Mouse (Mus musculus): Measurements from ENCODE around the gene Neb. TPM values are rescaled to one million over a fixed set of nuclear protein-coding genes. Genes with fewer than 3 reads are reported as not detected.

The Neb gene
- polyA plus RNA-seq, 1 experiment from 2014 or later = 0.06 TPM

GRCm38 (mm10) chr2:52320175-52320574, 58.1 kb downstream of the Neb start:
- no peaks in the 10 kb centered on the region for H3K9me3 ChIP-seq (replicated peaks)
- no peak for DNase-seq (ENCODE audit: low spot score)
- H3K27ac ChIP-seq (replicated peaks) = no peak overlapping the region
- no peaks in the 10 kb centered on the region for H3K27me3 ChIP-seq (ENCODE audit: low read depth, poor library complexity, severe bottlenecking)
- 96% methylated on average over 2 of the region's 2 CpGs for WGBS
- no peaks in the 10 kb centered on the region for H3K4me1 ChIP-seq
- H3K4me3 ChIP-seq = no peak overlapping the region
- H3K36me3 ChIP-seq = no peaks in the 10 kb centered on the region

DNA sequence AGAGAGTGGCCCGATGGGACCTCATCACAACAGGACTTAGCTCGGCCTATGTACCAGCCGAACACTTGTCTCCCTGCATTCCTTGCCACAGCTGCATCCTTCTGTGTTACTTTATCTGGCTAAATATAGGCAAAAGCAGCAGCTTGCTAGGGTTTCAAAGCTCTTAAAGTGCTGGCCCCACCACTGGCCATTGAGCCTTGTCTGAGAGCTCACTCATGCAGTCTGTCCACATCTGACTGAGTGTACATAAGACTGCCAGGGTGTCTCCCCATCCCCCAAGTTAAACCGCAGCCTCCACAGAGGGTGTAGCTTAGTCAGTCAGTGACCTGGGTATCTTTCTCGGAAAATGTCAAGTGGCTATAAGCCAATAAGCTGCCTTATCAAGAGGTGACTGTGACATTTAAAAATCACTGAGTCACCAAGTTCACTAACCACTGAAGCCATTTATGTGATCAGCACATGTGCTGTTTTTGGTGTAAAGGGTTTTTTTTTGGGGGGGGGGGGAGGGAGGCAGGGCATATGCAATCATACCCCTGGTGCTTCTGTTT, 59.2 kb downstream of the Neb start:
- DNase-seq (ENCODE audit: low spot score) = no peak
- 80% methylated on average over 5 of the region's 5 CpGs for WGBS

GRCm38 (mm10) chr2:52317471-52317870, 60.8 kb downstream of the Neb start:
- Histone ChIP-seq H3K27me3 (ENCODE audit: low read depth, poor library complexity, severe bottlenecking) (no peaks in the 10 kb centered on the region), H3K9me3 (replicated peaks) (no peaks in the 10 kb centered on the region), H3K4me1 (no peaks in the 10 kb centered on the region), H3K4me3 (no peak overlapping the region), H3K27ac (replicated peaks) (no peak overlapping the region), H3K36me3 (no peaks in the 10 kb centered on the region)
- DNase-seq (ENCODE audit: low spot score) = no peak
- WGBS = 84% methylated on average over 4 of the region's 4 CpGs

More for the DNA sequence above, 59.2 kb downstream of the Neb start:
- Histone ChIP-seq H3K27ac (replicated peaks) (no peak overlapping the region), H3K4me3 (no peak overlapping the region), H3K9me3 (replicated peaks) (no peaks in the 10 kb centered on the region), H3K27me3 (ENCODE audit: low read depth, poor library complexity, severe bottlenecking) (no peaks in the 10 kb centered on the region), H3K36me3 (no peaks in the 10 kb centered on the region), H3K4me1 (no peaks in the 10 kb centered on the region)

DNA sequence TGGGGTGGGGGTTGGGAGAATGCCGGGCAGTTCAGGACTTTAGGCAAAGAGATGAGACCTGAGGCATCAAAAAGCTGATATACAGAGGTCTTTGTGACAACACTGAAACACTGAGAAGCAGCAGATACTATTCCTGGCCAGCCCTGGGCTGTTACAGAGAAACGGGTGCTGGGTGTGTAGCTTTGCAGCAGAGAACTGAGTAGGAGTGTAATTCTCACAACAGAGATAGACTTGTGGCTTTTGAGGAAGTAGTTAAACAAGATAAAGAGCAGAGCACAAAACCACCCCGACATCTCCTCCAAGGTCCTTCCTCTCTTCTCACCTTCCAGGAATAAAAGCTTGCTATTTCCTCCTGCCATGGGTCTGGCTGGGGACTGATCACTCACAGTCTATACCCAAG, 62.5 kb downstream of the Neb start:
- 77% methylated on average over 3 of the region's 3 CpGs for WGBS
- no peaks in the 10 kb centered on the region for H3K9me3 ChIP-seq (replicated peaks)
- no peaks in the 10 kb centered on the region for H3K36me3 ChIP-seq
- H3K27me3 ChIP-seq (ENCODE audit: low read depth, poor library complexity, severe bottlenecking) = no peaks in the 10 kb centered on the region
- no peak overlapping the region for H3K27ac ChIP-seq (replicated peaks)
- H3K4me1 ChIP-seq = no peaks in the 10 kb centered on the region
- no peak for DNase-seq (ENCODE audit: low spot score)
- H3K4me3 ChIP-seq = no peak overlapping the region

DNA sequence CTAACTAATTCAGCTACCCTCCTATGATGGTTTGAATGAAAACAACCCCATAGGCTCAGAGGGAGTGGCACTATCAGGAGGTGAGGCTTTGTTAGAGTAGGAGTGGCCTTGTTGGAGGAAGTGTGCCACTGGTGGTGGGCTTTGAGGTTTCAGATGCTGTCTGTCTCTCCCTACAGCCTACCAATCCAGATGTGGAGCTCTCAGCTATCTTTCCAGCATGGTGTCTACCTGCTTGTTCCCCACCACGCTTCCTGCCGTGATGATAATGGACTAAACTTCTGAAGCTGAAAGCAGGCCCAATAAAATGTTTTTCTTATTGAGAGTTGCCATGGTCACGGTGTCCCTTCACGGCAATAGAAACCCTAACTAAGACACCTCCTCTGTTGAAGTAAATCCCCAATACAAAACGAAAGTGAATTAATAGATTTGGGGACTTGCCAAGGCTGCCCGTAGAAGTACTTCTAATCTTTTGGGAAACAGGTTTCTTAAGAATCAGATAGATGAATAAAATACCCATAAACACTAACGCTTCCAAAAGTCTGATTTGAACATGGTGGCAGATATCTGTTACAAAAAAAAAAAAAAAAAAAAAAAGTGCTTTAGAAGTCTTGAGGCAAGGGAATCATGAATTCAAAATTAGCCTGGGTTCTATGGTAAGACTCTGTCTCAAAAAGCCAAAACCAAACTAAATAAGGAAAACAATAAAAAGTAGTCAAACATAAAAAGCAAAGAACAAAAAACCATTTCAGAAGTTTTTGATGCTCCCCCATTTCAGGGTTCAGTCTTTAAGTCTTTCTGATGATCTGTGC, 63.1 kb downstream of the Neb start:
- no peaks in the 10 kb centered on the region for H3K9me3 ChIP-seq (replicated peaks)
- no peaks in the 10 kb centered on the region for H3K27me3 ChIP-seq (ENCODE audit: low read depth, poor library complexity, severe bottlenecking)
- no peak overlapping the region for H3K4me3 ChIP-seq
- H3K27ac ChIP-seq (replicated peaks) = no peak overlapping the region
- no peaks in the 10 kb centered on the region for H3K4me1 ChIP-seq
- WGBS = 88% methylated on average over 7 of the region's 7 CpGs
- DNase-seq (ENCODE audit: low spot score) = no peak
- no peaks in the 10 kb centered on the region for H3K36me3 ChIP-seq

- WGBS = 84% methylated on average over 4 of the region's 4 CpGs
Measured at GRCm38 (mm10) chr2:52310757-52311156, 67.5 kb downstream of the Neb start.

DNA sequence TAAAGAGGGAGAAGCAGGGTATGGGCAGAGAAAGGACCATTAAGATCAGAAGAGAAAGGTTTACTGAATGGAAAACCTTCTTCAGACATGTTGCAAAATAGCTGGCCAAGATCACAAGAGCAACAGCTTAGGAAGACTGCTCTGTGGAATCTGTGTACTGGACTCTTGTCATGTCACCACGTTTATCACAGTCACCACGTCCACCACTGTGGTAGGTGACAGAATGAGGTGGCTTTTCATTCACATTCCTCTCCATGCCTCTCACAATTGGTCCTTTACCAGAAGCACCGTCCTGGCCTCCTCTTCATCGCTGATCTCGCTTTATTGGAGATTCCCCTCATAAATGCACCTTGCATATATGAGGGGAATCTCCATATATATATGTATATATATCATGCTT, 71.6 kb downstream of the Neb start:
- no peak overlapping the region for H3K27ac ChIP-seq (replicated peaks)
- no peaks in the 10 kb centered on the region for H3K9me3 ChIP-seq (replicated peaks)
- no peaks in the 10 kb centered on the region for H3K27me3 ChIP-seq (ENCODE audit: low read depth, poor library complexity, severe bottlenecking)
- 87% methylated on average over 5 of the region's 5 CpGs for WGBS
- H3K4me1 ChIP-seq = no peaks in the 10 kb centered on the region
- H3K4me3 ChIP-seq = no peak overlapping the region
- no peaks in the 10 kb centered on the region for H3K36me3 ChIP-seq
- DNase-seq (ENCODE audit: low spot score) = no peak

More at GRCm38 (mm10) chr2:52310757-52311156, 67.5 kb downstream of the Neb start:
- Histone ChIP-seq H3K27ac (replicated peaks) (no peak overlapping the region), H3K4me3 (no peak overlapping the region), H3K27me3 (ENCODE audit: low read depth, poor library complexity, severe bottlenecking) (no peaks in the 10 kb centered on the region), H3K36me3 (no peaks in the 10 kb centered on the region), H3K4me1 (no peaks in the 10 kb centered on the region), H3K9me3 (replicated peaks) (no peaks in the 10 kb centered on the region)
- no peak for DNase-seq (ENCODE audit: low spot score)

DNA sequence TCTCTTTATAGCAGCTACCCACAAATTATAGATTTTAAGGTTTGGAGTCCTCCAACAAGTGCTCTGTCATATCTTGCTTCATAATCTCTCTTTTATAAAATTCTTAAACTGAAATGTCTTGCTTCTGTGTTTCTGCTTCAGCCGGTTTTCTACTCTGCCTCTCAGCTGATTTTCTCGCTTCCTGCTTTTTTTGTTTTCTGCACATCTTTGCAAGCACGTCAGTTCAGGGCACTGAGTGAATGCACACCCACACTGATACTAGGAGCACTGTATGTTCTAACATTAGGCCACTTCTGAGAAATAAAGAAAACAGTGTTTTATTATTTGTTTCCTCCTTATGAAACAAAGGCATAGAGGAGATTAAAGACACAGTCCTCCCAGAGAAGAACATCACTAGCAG, 73.7 kb downstream of the Neb start:
- no peak for DNase-seq (ENCODE audit: low spot score)
- Histone ChIP-seq H3K9me3 (replicated peaks) (no peaks in the 10 kb centered on the region), H3K27ac (replicated peaks) (no peak overlapping the region), H3K4me1 (no peaks in the 10 kb centered on the region), H3K4me3 (no peak overlapping the region), H3K36me3 (no peaks in the 10 kb centered on the region), H3K27me3 (ENCODE audit: low read depth, poor library complexity, severe bottlenecking) (no peaks in the 10 kb centered on the region)
- 84% methylated on average over 3 of the region's 3 CpGs for WGBS

DNA sequence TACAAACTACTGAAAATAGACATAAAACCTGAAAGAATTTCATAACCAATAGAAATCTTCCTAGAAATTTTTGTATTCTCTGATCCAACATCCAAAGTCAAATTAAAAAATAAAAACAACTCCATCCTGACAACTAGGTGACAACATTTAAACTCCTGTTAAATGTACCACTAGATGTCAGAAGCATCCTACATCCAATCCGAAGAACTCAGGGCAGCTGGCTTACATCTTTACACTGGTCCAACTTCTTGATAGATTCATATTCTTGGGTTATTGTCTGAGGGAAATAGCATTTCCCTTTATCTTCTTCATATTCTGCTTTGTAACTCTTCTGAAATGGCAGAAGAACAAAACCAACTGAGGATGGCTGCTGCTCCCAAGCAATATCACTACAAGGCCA, 74.9 kb downstream of the Neb start:
- WGBS = 92% methylated on average over 1 of the region's 1 CpGs
- H3K36me3 ChIP-seq = no peaks in the 10 kb centered on the region
- H3K9me3 ChIP-seq (replicated peaks) = no peaks in the 10 kb centered on the region
- H3K27me3 ChIP-seq (ENCODE audit: low read depth, poor library complexity, severe bottlenecking) = no peaks in the 10 kb centered on the region
- H3K4me1 ChIP-seq = no peaks in the 10 kb centered on the region
- no peak for DNase-seq (ENCODE audit: low spot score)
- no peak overlapping the region for H3K4me3 ChIP-seq
- H3K27ac ChIP-seq (replicated peaks) = no peak overlapping the region

GRCm38 (mm10) chr2:52297969-52298368, 80.3 kb downstream of the Neb start:
- H3K27me3 ChIP-seq (ENCODE audit: low read depth, poor library complexity, severe bottlenecking) = no peaks in the 10 kb centered on the region
- no peaks in the 10 kb centered on the region for H3K4me1 ChIP-seq
- no peaks in the 10 kb centered on the region for H3K9me3 ChIP-seq (replicated peaks)
- WGBS = 95% methylated on average over 5 of the region's 5 CpGs
- H3K4me3 ChIP-seq = no peak overlapping the region
- no peak for DNase-seq (ENCODE audit: low spot score)
- no peaks in the 10 kb centered on the region for H3K36me3 ChIP-seq
- H3K27ac ChIP-seq (replicated peaks) = no peak overlapping the region

DNA sequence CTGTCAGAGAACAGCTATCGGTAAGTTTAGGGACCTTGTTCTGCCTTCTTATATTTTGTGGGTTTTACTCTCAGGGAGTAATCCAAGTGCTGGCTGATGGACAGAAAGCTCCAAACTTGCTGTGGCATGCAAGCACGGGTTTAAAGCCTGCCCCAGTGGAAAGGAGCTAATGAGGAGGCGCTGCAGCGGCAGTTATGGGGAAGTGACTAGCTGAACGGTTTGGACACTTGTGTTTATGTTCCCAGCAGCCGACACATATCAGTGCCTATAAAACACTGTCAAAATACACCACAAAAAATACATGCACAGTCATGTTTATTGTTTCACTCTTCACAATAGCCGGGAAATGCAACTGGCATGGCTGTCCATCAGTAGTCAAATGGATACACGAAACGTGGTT, 81.5 kb downstream of the Neb start:
- Histone ChIP-seq H3K36me3 (no peaks in the 10 kb centered on the region), H3K9me3 (replicated peaks) (no peaks in the 10 kb centered on the region), H3K4me1 (no peaks in the 10 kb centered on the region), H3K27ac (replicated peaks) (no peak overlapping the region), H3K27me3 (ENCODE audit: low read depth, poor library complexity, severe bottlenecking) (no peaks in the 10 kb centered on the region), H3K4me3 (no peak overlapping the region)
- no peak for DNase-seq (ENCODE audit: low spot score)
- WGBS = 90% methylated on average over 9 of the region's 9 CpGs

GRCm38 (mm10) chr2:52287436-52287835, 90.8 kb downstream of the Neb start:
- no peak overlapping the region for H3K4me3 ChIP-seq
- H3K27me3 ChIP-seq (ENCODE audit: low read depth, poor library complexity, severe bottlenecking) = no peaks in the 10 kb centered on the region
- H3K9me3 ChIP-seq (replicated peaks) = no peaks in the 10 kb centered on the region
- H3K27ac ChIP-seq (replicated peaks) = no peak overlapping the region
- WGBS = 77% methylated on average over 1 of the region's 1 CpGs
- DNase-seq (ENCODE audit: low spot score) = no peak
- no peaks in the 10 kb centered on the region for H3K4me1 ChIP-seq
- no peaks in the 10 kb centered on the region for H3K36me3 ChIP-seq

DNA sequence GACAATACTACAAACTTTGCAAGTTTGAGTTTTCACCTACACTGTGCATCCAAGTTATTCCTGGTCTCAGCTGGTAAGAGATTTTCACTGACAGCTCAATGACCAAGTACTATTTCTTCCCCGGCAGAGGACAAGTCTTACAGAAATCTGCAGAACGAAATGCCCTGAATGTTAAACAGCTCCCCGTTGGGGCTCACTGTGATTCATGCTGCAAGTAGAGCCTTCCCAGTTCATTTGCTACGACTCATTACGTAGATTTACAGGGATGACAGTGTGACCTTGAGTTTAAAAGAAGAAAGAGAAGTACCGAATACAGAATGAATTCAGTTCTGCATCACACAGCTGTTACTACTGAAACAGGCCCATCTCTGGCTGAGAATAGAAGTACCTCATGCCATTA, 91.9 kb downstream of the Neb start:
- no peak for DNase-seq (ENCODE audit: low spot score)
- Histone ChIP-seq H3K4me3 (no peak overlapping the region), H3K27me3 (ENCODE audit: low read depth, poor library complexity, severe bottlenecking) (no peaks in the 10 kb centered on the region), H3K36me3 (no peaks in the 10 kb centered on the region), H3K9me3 (replicated peaks) (no peaks in the 10 kb centered on the region), H3K4me1 (no peaks in the 10 kb centered on the region), H3K27ac (replicated peaks) (no peak overlapping the region)
- 89% methylated on average over 6 of the region's 6 CpGs for WGBS

Data from midbrain, embryonic 10.5 days (tissue).